ENCODE assay signal across 12 mouse cellular contexts in the genomic region with DNA sequence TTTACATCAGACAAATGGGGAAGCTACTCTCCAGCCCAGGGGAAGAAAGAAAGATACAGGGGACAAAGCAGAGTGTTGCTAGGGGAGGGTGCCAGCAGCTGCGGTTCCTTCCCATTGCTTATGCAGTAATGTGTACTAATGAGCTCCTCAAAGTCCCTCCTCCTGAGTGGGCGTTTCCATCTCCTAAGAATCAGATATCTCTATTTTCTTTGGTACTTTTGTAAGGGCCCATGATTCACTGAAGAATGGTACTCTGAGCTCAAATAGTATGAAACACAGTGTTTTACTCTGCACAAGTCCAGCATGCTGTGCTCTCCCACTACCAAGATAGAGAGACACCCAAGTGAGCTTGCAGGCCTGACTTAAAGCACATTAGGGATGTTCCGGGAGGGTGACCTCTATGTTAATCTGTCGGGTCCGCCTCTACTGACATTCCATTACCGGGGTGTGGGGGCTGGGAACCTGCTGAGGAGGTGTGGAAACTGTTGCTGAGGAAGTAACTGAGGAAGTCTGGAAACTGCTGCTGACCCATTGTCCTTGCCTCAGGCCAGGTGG.
A peak's percentile ranks its signal among the peaks of the same experiment; 100 is the strongest.
DNase-seq lines count a peak whose midpoint lies in the region; ATAC-seq and TF ChIP-seq lines count a peak whose summit lies in the region.
"Had no signal": no experiment of that assay in that cellular context is flagged by ENCODE, and none has a peak within 500 bp of the region (broad histone marks: within the 10 kb centered on the region; RNA-seq: fewer than 3 reads in every experiment).

No protein-coding gene starts in this region.

- no peaks in the 10 kb centered on the region for H3K27me3 ChIP-seq in forebrain, postnatal 0 days (ENCODE audit: insufficient read depth, low read length)
- H3K27me3 ChIP-seq in midbrain, embryonic 13.5 days = no peaks in the 10 kb centered on the region

- DNase-seq in ES-CJ7 (ENCODE audit: low read depth, low spot score) = peak; percentile 97
- peak; percentile 62 for DNase-seq in Muller cell, postnatal 12 days (ENCODE audit: inconsistent ontology term)
- peak; percentile 11 for DNase-seq in forebrain, postnatal 0 days
- DNase-seq in kidney, adult 11 months = no peak
- DNase-seq in ovary, postnatal 36 days (ENCODE audit: low spot score) = no peak
- no peak for DNase-seq in layer of hippocampus, adult 8-10 months (ENCODE audit: low spot score in 2 of 2)
- DNase-seq: adrenal gland, postnatal 10 days; heart, postnatal 10 days; kidney, adult 8-10 months; layer of hippocampus, adult 9-11 months had no signal

- 21% methylated on average over 6 of the region's 6 CpGs for WGBS in forebrain, postnatal 0 days
- WGBS in midbrain, embryonic 13.5 days = 16% methylated on average over 6 of the region's 6 CpGs

- TF ChIP-seq CTCF in forebrain, postnatal 0 days (IDR thresholded peaks at IDR 0.05; ENCODE audit: low read depth) = no peak

- no peaks in the 10 kb centered on the region for H3K4me1 ChIP-seq in forebrain, postnatal 0 days (ENCODE audit: insufficient read depth)
- peaks cover 16% of the 10 kb centered on the region for H3K4me1 ChIP-seq in midbrain, embryonic 13.5 days (replicated peaks)

- H3K27ac ChIP-seq in forebrain, postnatal 0 days (ENCODE audit: low read depth, low read length) = no peak overlapping the region
- 0 out of 2 replicates have a peak overlapping the region, but pooled peaks have one; percentile 1 for H3K27ac ChIP-seq in midbrain, embryonic 13.5 days

- H3K9ac ChIP-seq in forebrain, postnatal 0 days = no peak overlapping the region
- H3K9ac ChIP-seq in midbrain, embryonic 13.5 days (replicated peaks) = no peak overlapping the region

- H3K9me3 ChIP-seq in forebrain, postnatal 0 days (ENCODE audit: low read length) = no peaks in the 10 kb centered on the region
- no peaks in the 10 kb centered on the region for H3K9me3 ChIP-seq in midbrain, embryonic 13.5 days

- no peaks in the 10 kb centered on the region for H3K36me3 ChIP-seq in forebrain, postnatal 0 days (ENCODE audit: insufficient read depth)
- H3K36me3 ChIP-seq in midbrain, embryonic 13.5 days = no peaks in the 10 kb centered on the region

- H3K4me2 ChIP-seq in forebrain, postnatal 0 days (ENCODE audit: low read depth) = no peak overlapping the region
- H3K4me2 ChIP-seq in midbrain, embryonic 13.5 days (replicated peaks) = no peak overlapping the region; the same call in 1 of the 2 replicates

- ATAC-seq in forebrain, postnatal 0 days = peak; percentile 60
- peak; percentile 78 for ATAC-seq in midbrain, embryonic 13.5 days
- no peak for ATAC-seq in megakaryocyte-erythroid progenitor cell, adult 5-6 weeks (replicated peaks; ENCODE audit: low FRiP score, low TSS enrichment, poor library complexity, severe bottlenecking)

- H3K4me3 ChIP-seq in forebrain, postnatal 0 days (ENCODE audit: low read depth, low read length) = no peak overlapping the region
- H3K4me3 ChIP-seq in midbrain, embryonic 13.5 days (replicated peaks) = no peak overlapping the region

Comparison
In these comparisons a context has a peak if more than half of its experiments do, and no peak if none do; other contexts are left out.
1. DNase-seq: peak in ES-CJ7 (single experiment), Muller cell, postnatal 12 days (single experiment) and forebrain, postnatal 0 days (single experiment); none in kidney, adult 11 months (single experiment), ovary, postnatal 36 days (single experiment) and layer of hippocampus, adult 8-10 months (0 of 2).